Mouse (Mus musculus): ENCODE results near the gene Wnt5a.

DNA sequence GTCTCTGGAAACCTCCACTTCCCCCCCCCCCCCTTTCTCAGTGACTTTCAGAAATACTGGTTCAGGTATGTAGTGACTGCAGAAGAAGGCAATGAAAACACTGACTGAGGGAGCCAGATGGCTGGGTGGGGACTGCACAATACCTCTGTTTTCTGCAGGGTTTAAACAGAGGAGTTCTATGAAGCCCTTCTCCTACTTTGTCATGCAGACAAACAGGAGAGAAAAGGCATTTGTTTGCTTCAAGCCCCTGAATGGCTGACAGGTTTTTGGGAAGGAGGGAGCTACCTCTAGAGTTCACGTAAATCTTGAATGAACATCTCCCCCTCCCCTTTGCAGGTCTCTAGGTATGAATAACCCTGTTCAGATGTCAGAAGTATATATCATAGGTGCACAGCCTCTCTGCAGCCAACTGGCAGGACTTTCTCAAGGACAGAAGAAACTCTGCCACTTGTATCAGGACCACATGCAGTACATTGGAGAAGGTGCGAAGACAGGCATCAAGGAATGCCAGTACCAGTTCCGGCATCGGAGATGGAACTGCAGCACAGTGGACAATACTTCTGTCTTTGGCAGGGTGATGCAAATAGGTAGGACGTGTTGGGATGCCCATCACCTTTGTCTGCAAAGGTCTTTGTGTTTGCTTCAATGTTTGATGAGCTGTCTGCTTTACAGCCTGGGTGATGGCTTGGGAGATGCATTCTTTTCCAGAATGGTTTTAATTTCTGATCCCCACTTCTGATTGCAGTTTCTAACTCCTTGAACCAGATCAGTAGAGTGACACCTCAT is 8.4 kb downstream of the Wnt5a start:
- TF ChIP-seq POLR2A (IDR thresholded peaks at IDR 0.05; ENCODE audit: insufficient read depth, low read length): no peak
- TF ChIP-seq CTCF (IDR thresholded peaks at IDR 0.05; ENCODE audit: low read depth, low read length): no peak
- no peak for TF ChIP-seq EP300 (IDR thresholded peaks at IDR 0.05; ENCODE audit: insufficient read depth, low read depth, low read length)
